Mouse (Mus musculus): ENCODE results near the gene Wdr25.

DNA sequence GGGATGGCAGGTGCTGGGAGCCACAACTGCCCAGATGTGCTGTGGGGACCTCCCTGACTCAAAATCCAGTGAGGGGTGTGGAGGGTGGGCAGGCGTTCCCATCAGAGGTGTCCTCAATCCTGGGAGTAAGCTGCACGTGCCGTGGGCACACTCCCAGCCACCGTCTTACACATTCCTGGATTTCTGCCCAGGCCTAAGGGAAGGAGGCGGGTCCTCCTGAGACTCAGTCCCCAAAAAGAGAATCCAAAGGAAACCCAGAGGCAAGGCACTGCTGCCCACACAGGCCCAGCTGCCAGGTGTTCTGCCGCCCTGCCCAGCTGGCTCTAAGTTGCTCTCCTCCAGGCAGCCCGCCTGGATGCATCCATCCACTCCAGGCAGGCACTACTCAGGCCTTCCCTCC is 145.9 kb downstream of the Wdr25 start:
- TF ChIP-seq GATA1 (IDR thresholded peaks at IDR 0.05; ENCODE audit: borderline replicate concordance, low read length) (no peak), FLI1 (IDR thresholded peaks at IDR 0.05; ENCODE audit: low read length) (no peak)
